In genomic region chr5:142595698-142596097, GRCm38 (mm10) we compare ENCODE assay signal across 11 mouse cellular contexts. TPM values are rescaled to one million over a fixed set of nuclear protein-coding genes. Genes with fewer than 3 reads are reported as not detected.
A peak's percentile ranks its signal among the peaks of the same experiment; 100 is the strongest.
DNase-seq lines count a peak whose midpoint lies in the region; ATAC-seq and TF ChIP-seq lines count a peak whose summit lies in the region.
"Had no signal": no experiment of that assay in that cellular context is flagged by ENCODE, and none has a peak within 500 bp of the region (broad histone marks: within the 10 kb centered on the region; RNA-seq: fewer than 3 reads in every experiment).

No protein-coding gene starts in this region.

- no peak overlapping the region for H3K9ac ChIP-seq in hindbrain, postnatal 0 days (replicated peaks; ENCODE audit: low read length)
- H3K9ac ChIP-seq: embryonic facial prominence, embryonic 15.5 days had no signal

- no peak overlapping the region for H3K4me3 ChIP-seq in hindbrain, postnatal 0 days (ENCODE audit: low read length)
- H3K4me3 ChIP-seq in hindbrain, embryonic 10.5 days = no peak overlapping the region
- H3K4me3 ChIP-seq: embryonic facial prominence, embryonic 15.5 days had no signal

- peak overlapping the region; percentile 49; the same call in 1 of the 2 replicates for H3K27ac ChIP-seq in hindbrain, postnatal 0 days
- H3K27ac ChIP-seq in hindbrain, embryonic 10.5 days = no peak overlapping the region
- H3K27ac ChIP-seq: embryonic facial prominence, embryonic 15.5 days had no signal

- H3K9me3 ChIP-seq in hindbrain, postnatal 0 days (ENCODE audit: low read length) = no peaks in the 10 kb centered on the region
- no peaks in the 10 kb centered on the region for H3K9me3 ChIP-seq in hindbrain, embryonic 10.5 days
- H3K9me3 ChIP-seq: embryonic facial prominence, embryonic 15.5 days had no signal

- H3K27me3 ChIP-seq in hindbrain, postnatal 0 days (ENCODE audit: insufficient read depth, low read length) = no peaks in the 10 kb centered on the region
- no peaks in the 10 kb centered on the region for H3K27me3 ChIP-seq in hindbrain, embryonic 10.5 days (ENCODE audit: insufficient read depth, poor library complexity, severe bottlenecking)
- H3K27me3 ChIP-seq: embryonic facial prominence, embryonic 15.5 days had no signal

- H3K4me2 ChIP-seq in hindbrain, postnatal 0 days (ENCODE audit: low read depth, low read length) = no peak overlapping the region
- H3K4me2 ChIP-seq: embryonic facial prominence, embryonic 15.5 days had no signal

- peaks cover 5% of the 10 kb centered on the region; the same call in 1 of the 2 replicates for H3K4me1 ChIP-seq in hindbrain, postnatal 0 days (ENCODE audit: insufficient read depth, low read length)
- H3K4me1 ChIP-seq in hindbrain, embryonic 10.5 days (replicated peaks) = peaks cover 12% of the 10 kb centered on the region
- H3K4me1 ChIP-seq: embryonic facial prominence, embryonic 15.5 days had no signal

- no peak for TF ChIP-seq CTCF in hindbrain, postnatal 0 days (IDR thresholded peaks at IDR 0.05; ENCODE audit: low read depth)

- ATAC-seq in hindbrain, postnatal 0 days = peak; percentile 73
- no peak for ATAC-seq in inflammation-experienced regulatory T-cells, adult 6 months

- no peaks in the 10 kb centered on the region for H3K36me3 ChIP-seq in hindbrain, postnatal 0 days (ENCODE audit: insufficient read depth, low read length)
- no peaks in the 10 kb centered on the region for H3K36me3 ChIP-seq in hindbrain, embryonic 10.5 days
- H3K36me3 ChIP-seq: embryonic facial prominence, embryonic 15.5 days had no signal

- WGBS in hindbrain, postnatal 0 days = 40% methylated on average over 3 of the region's 3 CpGs
- 79% methylated on average over 3 of the region's 3 CpGs for WGBS in hindbrain, embryonic 10.5 days

- peak; percentile 65 for DNase-seq in hindbrain, postnatal 0 days (ENCODE audit: low spot score)
- DNase-seq in hindbrain, embryonic 10.5 days (ENCODE audit: low spot score) = no peak
- peak; percentile 89 for DNase-seq in brain, adult 2 months (ENCODE audit: low read depth, low spot score)
- peak; percentile 43 for DNase-seq in cerebellum, adult 8-10 months
- DNase-seq in layer of hippocampus, adult 8-10 months (ENCODE audit: low spot score in 2 of 2) = peak; percentile 67 to 69
- no peak for DNase-seq in thymus, postnatal 25 days
- DNase-seq: thymus, adult 2 months had no signal

RNA-seq across cellular contexts. Expression of gene Mmd2, which starts 12.9 kb away (rescaled TPM):
- 171 and 182 TPM in 2 replicates for total RNA-seq in hindbrain, postnatal 0 days (2014; rRNA removed)
- 151 and 167 TPM in 2 replicates for polyA plus RNA-seq in hindbrain, postnatal 0 days (2015; fragmentation: Nextera tagmentation; extraction: Ambion mirVana)
- 4.3 and 4.7 TPM in 2 replicates for polyA plus RNA-seq in hindbrain, embryonic 10.5 days (2016; fragmentation: Nextera tagmentation; extraction: Ambion mirVana)
- 100 to 1,000 TPM; 134 to 158 (median 153) TPM for total RNA-seq in layer of hippocampus, adult 8-10 months (2022)
- not detected for polyA plus RNA-seq in inflammation-experienced regulatory T-cells, adult 6 months (2017; shearing (Covaris generic))
- total RNA-seq: hematopoietic stem cell, adult 5-6 weeks; megakaryocyte progenitor cell, adult 5-6 weeks had no signal

RNA-seq across cellular contexts. Expression of gene Wipi2, which starts 31.8 kb away (rescaled TPM):
- total RNA-seq in hindbrain, postnatal 0 days (2014; rRNA removed) = 57.3 and 76.5 TPM in 2 replicates
- 40.0 and 43.3 TPM in 2 replicates for polyA plus RNA-seq in hindbrain, postnatal 0 days (2015; fragmentation: Nextera tagmentation; extraction: Ambion mirVana)
- 55.6 and 61.6 TPM in 2 replicates for polyA plus RNA-seq in hindbrain, embryonic 10.5 days (2016; fragmentation: Nextera tagmentation; extraction: Ambion mirVana)
- 100 to 1,000 TPM in 1 of 4 experiments, 10 to 100 TPM in 3; 87.7 to 101 (median 92.7) TPM for total RNA-seq in layer of hippocampus, adult 8-10 months (2022)
- polyA plus RNA-seq in inflammation-experienced regulatory T-cells, adult 6 months (2017; shearing (Covaris generic)) = 10 to 100 TPM; 12.6 to 20.5 (median 15.4) TPM

RNA-seq across cellular contexts. Expression of gene Radil, which starts 44.8 kb away (rescaled TPM):
- total RNA-seq in hindbrain, postnatal 0 days (2014; rRNA removed) = 17.7 and 20.0 TPM in 2 replicates
- polyA plus RNA-seq in hindbrain, postnatal 0 days (2015; fragmentation: Nextera tagmentation; extraction: Ambion mirVana) = 11.9 and 12.4 TPM in 2 replicates
- 5.5 and 6.1 TPM in 2 replicates for polyA plus RNA-seq in hindbrain, embryonic 10.5 days (2016; fragmentation: Nextera tagmentation; extraction: Ambion mirVana)
- total RNA-seq in layer of hippocampus, adult 8-10 months (2022) = 10 to 100 TPM; 12.2 to 18.1 (median 13.7) TPM
- not detected for polyA plus RNA-seq in inflammation-experienced regulatory T-cells, adult 6 months (2017; shearing (Covaris generic))
- total RNA-seq: hematopoietic stem cell, adult 5-6 weeks; megakaryocyte progenitor cell, adult 5-6 weeks had no signal

Comparison
In these comparisons a context has a peak if more than half of its experiments do, and no peak if none do; other contexts are left out.
1. DNase-seq: peak in hindbrain, postnatal 0 days (single experiment), brain, adult 2 months (single experiment), cerebellum, adult 8-10 months (single experiment) and layer of hippocampus, adult 8-10 months (2 of 2); none in hindbrain, embryonic 10.5 days (single experiment) and thymus, postnatal 25 days (single experiment).
2. RNA of gene Mmd2, which starts 12.9 kb away (polyA plus RNA-seq): 151 to 167 TPM in hindbrain, postnatal 0 days; 4.3 to 4.7 TPM in hindbrain, embryonic 10.5 days and not detected in inflammation-experienced regulatory T-cells, adult 6 months; every median in the first group is over 10 times any median in the second.